Mouse (Mus musculus): ENCODE results near the gene Tmem214. TPM values are rescaled to one million over a fixed set of nuclear protein-coding genes. Genes with fewer than 3 reads are reported as not detected.
A peak's percentile ranks its signal among the peaks of the same experiment; 100 is the strongest.

Gene Tmem214
- polyA plus RNA-seq, 1 experiment from 2014 or later = 49.3 TPM

- H3K9ac ChIP-seq (ENCODE audit: low read length) = no peak overlapping the region
- 75% methylated on average over 11 of the region's 11 CpGs for WGBS
- H3K4me3 ChIP-seq (ENCODE audit: low read depth, low read length) = no peak overlapping the region
- H3K27ac ChIP-seq (replicated peaks; ENCODE audit: low read depth, low read length) = no peak overlapping the region
- peaks cover 17% of the 10 kb centered on the region for H3K4me1 ChIP-seq (ENCODE audit: control insufficient read depth, insufficient read depth, low read length)
- H3K9me3 ChIP-seq (ENCODE audit: control insufficient read depth, low read length) = no peaks in the 10 kb centered on the region
- ATAC-seq (ENCODE audit: insufficient number of reproducible peaks, low FRiP score, low TSS enrichment, low read depth) (no peak), DNase-seq (ENCODE audit: low spot score) (no peak)
- no peaks in the 10 kb centered on the region for H3K27me3 ChIP-seq (ENCODE audit: control insufficient read depth, insufficient read depth, low read length)
- peaks cover 14% of the 10 kb centered on the region; the same call in 1 of the 2 replicates for H3K36me3 ChIP-seq (ENCODE audit: control insufficient read depth, insufficient read depth, low read length)
- H3K4me2 ChIP-seq (ENCODE audit: low read depth, severe bottlenecking) = no peak overlapping the region
Measured at GRCm38 (mm10) chr5:30919831-30920614, 52.2 kb downstream of the Tmem214 start.

- peaks cover 14% of the 10 kb centered on the region; the same call in 1 of the 2 replicates for H3K36me3 ChIP-seq (ENCODE audit: control insufficient read depth, insufficient read depth, low read length)
- H3K4me2 ChIP-seq (ENCODE audit: low read depth, severe bottlenecking) = no peak overlapping the region
- H3K9me3 ChIP-seq (ENCODE audit: control insufficient read depth, low read length) = no peaks in the 10 kb centered on the region
- ATAC-seq (ENCODE audit: insufficient number of reproducible peaks, low FRiP score, low TSS enrichment, low read depth) = 0 out of 2 replicates have a peak, but pooled peaks have one; percentile 7
- H3K9ac ChIP-seq (ENCODE audit: low read length) = no peak overlapping the region
- peaks cover 12% of the 10 kb centered on the region for H3K4me1 ChIP-seq (ENCODE audit: control insufficient read depth, insufficient read depth, low read length)
- DNase-seq (ENCODE audit: low spot score) = no peak
- H3K27ac ChIP-seq (replicated peaks; ENCODE audit: low read depth, low read length) = no peak overlapping the region
- H3K4me3 ChIP-seq (ENCODE audit: low read depth, low read length) = no peak overlapping the region
- 67% methylated on average over 19 of the region's 19 CpGs for WGBS
- no peaks in the 10 kb centered on the region for H3K27me3 ChIP-seq (ENCODE audit: control insufficient read depth, insufficient read depth, low read length)
Measured at GRCm38 (mm10) chr5:30920621-30921020, 52.8 kb downstream of the Tmem214 start.

- H3K4me3 ChIP-seq (ENCODE audit: low read depth, low read length) = peak within 1 kb of the TSS; percentile 37
- H3K27me3 ChIP-seq (ENCODE audit: control insufficient read depth, insufficient read depth, low read length) = no peaks in the 10 kb centered on the region
- peaks cover 14% of the 10 kb centered on the region; the same call in 1 of the 2 replicates for H3K36me3 ChIP-seq (ENCODE audit: control insufficient read depth, insufficient read depth, low read length)
- H3K9me3 ChIP-seq (ENCODE audit: control insufficient read depth, low read length) = no peaks in the 10 kb centered on the region
- under 1% methylated on average over 40 of the region's 40 CpGs for WGBS
- peak within 1 kb of the TSS; percentile 54 for H3K9ac ChIP-seq (ENCODE audit: low read length)
- H3K4me1 ChIP-seq (ENCODE audit: control insufficient read depth, insufficient read depth, low read length) = peaks cover 8% of the 10 kb centered on the region
- ATAC-seq (ENCODE audit: insufficient number of reproducible peaks, low FRiP score, low TSS enrichment, low read depth) = peak; percentile 85
- peak within 1 kb of the TSS; percentile 67 for H3K4me2 ChIP-seq (ENCODE audit: low read depth, severe bottlenecking)
- peak; percentile 95 for DNase-seq (ENCODE audit: low spot score)
- H3K27ac ChIP-seq (replicated peaks; ENCODE audit: low read depth, low read length) = peak within 1 kb of the TSS; percentile 71; the same call in 1 of the 2 replicates
Measured at GRCm38 (mm10) chr5:30921256-30922033, 53.6 kb downstream of the Tmem214 start, which contains the start of gene Khk. Khk (plus strand) TSS chr5:30921431.

- DNase-seq (ENCODE audit: low spot score) (no peak), ATAC-seq (ENCODE audit: insufficient number of reproducible peaks, low FRiP score, low TSS enrichment, low read depth) (no peak)
- H3K9me3 ChIP-seq (ENCODE audit: control insufficient read depth, low read length) = no peaks in the 10 kb centered on the region
- WGBS = 77% methylated on average over 10 of the region's 10 CpGs
- no peak overlapping the region for H3K27ac ChIP-seq (replicated peaks; ENCODE audit: low read depth, low read length)
- no peak overlapping the region for H3K9ac ChIP-seq (ENCODE audit: low read length)
- H3K4me2 ChIP-seq (ENCODE audit: low read depth, severe bottlenecking) = no peak overlapping the region
- H3K4me1 ChIP-seq (ENCODE audit: control insufficient read depth, insufficient read depth, low read length) = peaks cover 8% of the 10 kb centered on the region
- no peaks in the 10 kb centered on the region for H3K27me3 ChIP-seq (ENCODE audit: control insufficient read depth, insufficient read depth, low read length)
- no peak overlapping the region for H3K4me3 ChIP-seq (ENCODE audit: low read depth, low read length)
- peaks cover 14% of the 10 kb centered on the region; the same call in 1 of the 2 replicates for H3K36me3 ChIP-seq (ENCODE audit: control insufficient read depth, insufficient read depth, low read length)
Measured at GRCm38 (mm10) chr5:30922581-30923041, 54.8 kb downstream of the Tmem214 start.

GRCm38 (mm10) chr5:30923119-30923518, 55.3 kb downstream of the Tmem214 start:
- Histone ChIP-seq H3K27me3 (ENCODE audit: control insufficient read depth, insufficient read depth, low read length) (no peaks in the 10 kb centered on the region), H3K9ac (ENCODE audit: low read length) (no peak overlapping the region), H3K36me3 (ENCODE audit: control insufficient read depth, insufficient read depth, low read length) (peaks cover 10% of the 10 kb centered on the region; the same call in 1 of the 2 replicates), H3K27ac (replicated peaks; ENCODE audit: low read depth, low read length) (no peak overlapping the region), H3K4me1 (ENCODE audit: control insufficient read depth, insufficient read depth, low read length) (peaks cover 8% of the 10 kb centered on the region), H3K4me3 (ENCODE audit: low read depth, low read length) (no peak overlapping the region), H3K9me3 (ENCODE audit: control insufficient read depth, low read length) (no peaks in the 10 kb centered on the region), H3K4me2 (ENCODE audit: low read depth, severe bottlenecking) (no peak overlapping the region)
- DNase-seq (ENCODE audit: low spot score) (no peak), ATAC-seq (ENCODE audit: insufficient number of reproducible peaks, low FRiP score, low TSS enrichment, low read depth) (no peak)
- 89% methylated on average over 6 of the region's 6 CpGs for WGBS

- Histone ChIP-seq H3K9me3 (ENCODE audit: control insufficient read depth, low read length) (no peaks in the 10 kb centered on the region), H3K36me3 (ENCODE audit: control insufficient read depth, insufficient read depth, low read length) (peaks cover 3% of the 10 kb centered on the region; the same call in 1 of the 2 replicates), H3K4me2 (ENCODE audit: low read depth, severe bottlenecking) (no peak overlapping the region), H3K9ac (ENCODE audit: low read length) (no peak overlapping the region), H3K4me1 (ENCODE audit: control insufficient read depth, insufficient read depth, low read length) (peaks cover 8% of the 10 kb centered on the region), H3K27ac (replicated peaks; ENCODE audit: low read depth, low read length) (no peak overlapping the region), H3K27me3 (ENCODE audit: control insufficient read depth, insufficient read depth, low read length) (no peaks in the 10 kb centered on the region), H3K4me3 (ENCODE audit: low read depth, low read length) (no peak overlapping the region)
- ATAC-seq (ENCODE audit: insufficient number of reproducible peaks, low FRiP score, low TSS enrichment, low read depth) = no peak
- no peak for DNase-seq (ENCODE audit: low spot score)
- 78% methylated on average over 8 of the region's 8 CpGs for WGBS
Measured at GRCm38 (mm10) chr5:30924614-30925013, 56.8 kb downstream of the Tmem214 start.

- Histone ChIP-seq H3K27ac (replicated peaks; ENCODE audit: low read depth, low read length) (no peak overlapping the region), H3K4me2 (ENCODE audit: low read depth, severe bottlenecking) (no peak overlapping the region), H3K9me3 (ENCODE audit: control insufficient read depth, low read length) (no peaks in the 10 kb centered on the region), H3K27me3 (ENCODE audit: control insufficient read depth, insufficient read depth, low read length) (no peaks in the 10 kb centered on the region), H3K36me3 (ENCODE audit: control insufficient read depth, insufficient read depth, low read length) (peaks cover 3% of the 10 kb centered on the region; the same call in 1 of the 2 replicates), H3K4me3 (ENCODE audit: low read depth, low read length) (no peak overlapping the region), H3K9ac (ENCODE audit: low read length) (no peak overlapping the region), H3K4me1 (ENCODE audit: control insufficient read depth, insufficient read depth, low read length) (peaks cover 8% of the 10 kb centered on the region)
- 94% methylated on average over 5 of the region's 5 CpGs for WGBS
- DNase-seq (ENCODE audit: low spot score) (no peak), ATAC-seq (ENCODE audit: insufficient number of reproducible peaks, low FRiP score, low TSS enrichment, low read depth) (no peak)
Measured at GRCm38 (mm10) chr5:30925217-30925616, 57.4 kb downstream of the Tmem214 start.

GRCm38 (mm10) chr5:30926073-30926472, 58.3 kb downstream of the Tmem214 start:
- ATAC-seq (ENCODE audit: insufficient number of reproducible peaks, low FRiP score, low TSS enrichment, low read depth) (no peak), DNase-seq (ENCODE audit: low spot score) (no peak)
- Histone ChIP-seq H3K4me1 (ENCODE audit: control insufficient read depth, insufficient read depth, low read length) (peaks cover 8% of the 10 kb centered on the region), H3K27ac (replicated peaks; ENCODE audit: low read depth, low read length) (no peak overlapping the region), H3K36me3 (ENCODE audit: control insufficient read depth, insufficient read depth, low read length) (no peaks in the 10 kb centered on the region), H3K9me3 (ENCODE audit: control insufficient read depth, low read length) (no peaks in the 10 kb centered on the region), H3K9ac (ENCODE audit: low read length) (no peak overlapping the region), H3K27me3 (ENCODE audit: control insufficient read depth, insufficient read depth, low read length) (no peaks in the 10 kb centered on the region), H3K4me2 (ENCODE audit: low read depth, severe bottlenecking) (no peak overlapping the region), H3K4me3 (ENCODE audit: low read depth, low read length) (no peak overlapping the region)
- WGBS = 89% methylated on average over 2 of the region's 2 CpGs

Data from limb, embryonic 11.5 days (tissue).